Mouse (Mus musculus) heart, postnatal 0 days (tissue): ENCODE measurements around the gene Akap8l.

Experiments used
- CTCF ChIP-seq: IDR thresholded peaks from 2 replicates; pipeline ENCODE4 v1.5.1; 2016; ENCODE audit warnings: antibody characterized with exemption, control low read depth, low read depth
- EP300 ChIP-seq: IDR thresholded peaks from 2 replicates; pipeline ENCODE4 v1.6.1; 2016; ENCODE audit warnings: antibody characterized with exemption, low read depth

- no peak for TF ChIP-seq EP300
- no peak for TF ChIP-seq CTCF
Measured at GRCm38 (mm10) chr17:32356281-32356680, 5.9 kb upstream of the Akap8l start.
